35 mouse cellular contexts compared by ENCODE assay signal in genomic region chr11:4675693-4676092, GRCm38 (mm10). TPM values are rescaled to one million over a fixed set of nuclear protein-coding genes. Genes with fewer than 3 reads are reported as not detected.
A peak's percentile ranks its signal among the peaks of the same experiment; 100 is the strongest.
DNase-seq lines count a peak whose midpoint lies in the region; ATAC-seq lines count a peak whose summit lies in the region.
"Had no signal": no experiment of that assay in that cellular context is flagged by ENCODE, and none has a peak within 500 bp of the region (broad histone marks: within the 10 kb centered on the region; RNA-seq: fewer than 3 reads in every experiment).

No protein-coding gene starts in this region.

- ATAC-seq in liver, embryonic 13.5 days (ENCODE audit: low read depth), result no peak
- no peak for ATAC-seq in stomach, embryonic 15.5 days (ENCODE audit: insufficient read depth, low FRiP score, low read depth)
- no peak for ATAC-seq in midbrain, embryonic 14.5 days (ENCODE audit: low FRiP score, low TSS enrichment)
- ATAC-seq: forebrain, embryonic 13.5 days had no signal

- peaks cover 47% of the 10 kb centered on the region for H3K4me1 ChIP-seq in liver, embryonic 13.5 days (replicated peaks)
- peaks cover 13% of the 10 kb centered on the region; the same call in 1 of the 2 replicates for H3K4me1 ChIP-seq in stomach, embryonic 15.5 days
- no peaks in the 10 kb centered on the region for H3K4me1 ChIP-seq in midbrain, embryonic 14.5 days (ENCODE audit: control insufficient read depth, insufficient read depth, low read length)
- H3K4me1 ChIP-seq: forebrain, embryonic 13.5 days; lung, embryonic 15.5 days had no signal

- 88% methylated on average over 6 of the region's 6 CpGs for WGBS in liver, embryonic 13.5 days (ENCODE audit: insufficient replicate concordance)
- WGBS in stomach, embryonic 15.5 days, result 82% methylated on average over 6 of the region's 6 CpGs
- 93% methylated on average over 6 of the region's 6 CpGs for WGBS in midbrain, embryonic 14.5 days

- H3K36me3 ChIP-seq in liver, embryonic 13.5 days, result peaks cover 72% of the 10 kb centered on the region
- H3K36me3 ChIP-seq in stomach, embryonic 15.5 days, result peaks cover 21% of the 10 kb centered on the region
- peaks cover 67% of the 10 kb centered on the region for H3K36me3 ChIP-seq in midbrain, embryonic 14.5 days (ENCODE audit: control insufficient read depth, insufficient read depth, low read length)

- H3K9ac ChIP-seq in liver, embryonic 13.5 days, result no peak overlapping the region
- H3K9ac ChIP-seq in stomach, embryonic 15.5 days, result no peak overlapping the region
- no peak overlapping the region for H3K9ac ChIP-seq in midbrain, embryonic 14.5 days (replicated peaks; ENCODE audit: low read length)
- H3K9ac ChIP-seq: forebrain, embryonic 13.5 days; heart, embryonic 12.5 days; hindbrain, embryonic 13.5 days; lung, embryonic 15.5 days had no signal

- H3K9me3 ChIP-seq in liver, embryonic 13.5 days (replicated peaks), result no peaks in the 10 kb centered on the region
- no peaks in the 10 kb centered on the region for H3K9me3 ChIP-seq in stomach, embryonic 15.5 days
- H3K9me3 ChIP-seq in midbrain, embryonic 14.5 days (ENCODE audit: control insufficient read depth, low read length), result no peaks in the 10 kb centered on the region
- H3K9me3 ChIP-seq: forebrain, embryonic 13.5 days; G1E; heart, embryonic 12.5 days; hindbrain, embryonic 13.5 days; lung, embryonic 15.5 days; midbrain, embryonic 10.5 days had no signal

- H3K4me2 ChIP-seq in liver, embryonic 13.5 days, result no peak overlapping the region
- H3K4me2 ChIP-seq in stomach, embryonic 15.5 days, result no peak overlapping the region
- H3K4me2 ChIP-seq in midbrain, embryonic 14.5 days (ENCODE audit: low read length), result no peak overlapping the region
- H3K4me2 ChIP-seq: forebrain, embryonic 13.5 days; heart, embryonic 12.5 days; hindbrain, embryonic 13.5 days; lung, embryonic 15.5 days had no signal

- no peaks in the 10 kb centered on the region for H3K27me3 ChIP-seq in liver, embryonic 13.5 days
- H3K27me3 ChIP-seq in stomach, embryonic 15.5 days (replicated peaks), result no peaks in the 10 kb centered on the region
- H3K27me3 ChIP-seq in midbrain, embryonic 14.5 days (ENCODE audit: control insufficient read depth, insufficient read depth, low read length), result no peaks in the 10 kb centered on the region
- H3K27me3 ChIP-seq: forebrain, embryonic 13.5 days; heart, embryonic 12.5 days; hindbrain, embryonic 13.5 days; lung, embryonic 15.5 days had no signal

- peak; percentile 30 for DNase-seq in gastrocnemius, adult 18-20 months (ENCODE audit: low spot score)
- DNase-seq in gastrocnemius, postnatal 4 days (ENCODE audit: low spot score in 2 of 2), result no peak
- no peak for DNase-seq in liver, embryonic 13.5 days
- DNase-seq in liver, result no peak
- no peak for DNase-seq in midbrain, embryonic 14.5 days
- DNase-seq in left cerebral cortex, adult 8-10 months (ENCODE audit: low spot score in 2 of 2), result no peak
- DNase-seq: adrenal gland, postnatal 14 days; cerebellum, adult 11 months; cerebellum, adult 9-10 months; cerebellum, postnatal 36 days; gastrocnemius, postnatal 36 days; heart, adult 2 months; heart, postnatal 4 days; left cerebral cortex, postnatal 4 days; right cerebral cortex, postnatal 14 days; spleen, adult 18-20 months; thymus, postnatal 14 days had no signal

- no peak overlapping the region for H3K4me3 ChIP-seq in liver, embryonic 13.5 days (replicated peaks)
- H3K4me3 ChIP-seq in stomach, embryonic 15.5 days (replicated peaks), result no peak overlapping the region
- no peak overlapping the region for H3K4me3 ChIP-seq in midbrain, embryonic 14.5 days (replicated peaks; ENCODE audit: low read depth, low read length)
- H3K4me3 ChIP-seq: forebrain, embryonic 13.5 days; heart, adult 2 months; heart, embryonic 12.5 days; hindbrain, embryonic 13.5 days; layer of hippocampus, adult 2 months; left cerebral cortex, adult 2 months; lung, embryonic 15.5 days; midbrain, embryonic 10.5 days had no signal

- H3K27ac ChIP-seq in liver, embryonic 13.5 days, result peak overlapping the region; percentile 93
- peak overlapping the region; percentile 60 for H3K27ac ChIP-seq in stomach, embryonic 15.5 days
- no peak overlapping the region for H3K27ac ChIP-seq in midbrain, embryonic 14.5 days (replicated peaks; ENCODE audit: low read depth, low read length)
- H3K27ac ChIP-seq: forebrain, embryonic 13.5 days; heart, adult 2 months; hindbrain, embryonic 13.5 days; left cerebral cortex, adult 2 months; midbrain, embryonic 10.5 days had no signal

RNA-seq across cellular contexts. Expression of gene Uqcr10, which starts 28.4 kb away (rescaled TPM):
- total RNA-seq in gastrocnemius, adult 18-20 months (2021), result 1,000 to 10,000 TPM in 1 of 2 experiments, 100 to 1,000 TPM in 1; 977 to 1,022 TPM
- 100 to 1,000 TPM; 632 to 697 TPM for total RNA-seq in gastrocnemius, postnatal 4 days (2021)
- polyA plus RNA-seq in liver, embryonic 13.5 days (2015; fragmentation: Nextera tagmentation; extraction: Ambion mirVana), result 687 and 723 TPM in 2 replicates
- 920 and 1,051 TPM in 2 replicates for polyA plus RNA-seq in stomach, embryonic 15.5 days (2015; fragmentation: Nextera tagmentation; extraction: Ambion mirVana)
- 495 and 649 TPM in 2 replicates for polyA plus RNA-seq in midbrain, embryonic 14.5 days (2014; fragmentation: Nextera tagmentation; extraction: Ambion mirVana)
- total RNA-seq in left cerebral cortex, adult 8-10 months (2022), result 100 to 1,000 TPM; 312 to 352 (median 336) TPM

RNA-seq across cellular contexts. Expression of gene Zmat5, which starts 28.8 kb away (rescaled TPM):
- total RNA-seq in gastrocnemius, adult 18-20 months (2021), result 10 to 100 TPM; 25.5 to 26.6 TPM
- total RNA-seq in gastrocnemius, postnatal 4 days (2021), result 10 to 100 TPM; 15.3 to 21.0 TPM
- polyA plus RNA-seq in liver, embryonic 13.5 days (2015; fragmentation: Nextera tagmentation; extraction: Ambion mirVana), result 30.2 and 31.0 TPM in 2 replicates
- polyA plus RNA-seq in stomach, embryonic 15.5 days (2015; fragmentation: Nextera tagmentation; extraction: Ambion mirVana), result 62.8 and 68.1 TPM in 2 replicates
- 60.0 and 63.6 TPM in 2 replicates for polyA plus RNA-seq in midbrain, embryonic 14.5 days (2014; fragmentation: Nextera tagmentation; extraction: Ambion mirVana)
- total RNA-seq in left cerebral cortex, adult 8-10 months (2022), result 10 to 100 TPM; 22.7 to 38.8 (median 27.7) TPM

RNA-seq across cellular contexts. Expression of gene Ascc2, which starts 38.1 kb away (rescaled TPM):
- 10 to 100 TPM; 15.7 to 16.5 TPM for total RNA-seq in gastrocnemius, adult 18-20 months (2021)
- total RNA-seq in gastrocnemius, postnatal 4 days (2021), result 10 to 100 TPM; 20.0 to 20.6 TPM
- polyA plus RNA-seq in liver, embryonic 13.5 days (2015; fragmentation: Nextera tagmentation; extraction: Ambion mirVana), result 18.9 and 23.9 TPM in 2 replicates
- polyA plus RNA-seq in stomach, embryonic 15.5 days (2015; fragmentation: Nextera tagmentation; extraction: Ambion mirVana), result 31.5 and 36.5 TPM in 2 replicates
- polyA plus RNA-seq in midbrain, embryonic 14.5 days (2014; fragmentation: Nextera tagmentation; extraction: Ambion mirVana), result 15.4 and 21.7 TPM in 2 replicates
- total RNA-seq in left cerebral cortex, adult 8-10 months (2022), result 10 to 100 TPM; 16.3 to 20.8 (median 18.2) TPM

RNA-seq across cellular contexts. Expression of gene Gm11032, which starts 55.8 kb away (rescaled TPM):
- total RNA-seq in gastrocnemius, adult 18-20 months (2021), result not detected
- total RNA-seq in gastrocnemius, postnatal 4 days (2021), result not detected
- polyA plus RNA-seq in liver, embryonic 13.5 days (2015; fragmentation: Nextera tagmentation; extraction: Ambion mirVana), result not detected in 2 replicates
- not detected in 2 replicates for polyA plus RNA-seq in stomach, embryonic 15.5 days (2015; fragmentation: Nextera tagmentation; extraction: Ambion mirVana)
- not detected in 2 replicates for polyA plus RNA-seq in midbrain, embryonic 14.5 days (2014; fragmentation: Nextera tagmentation; extraction: Ambion mirVana)
- not detected for total RNA-seq in left cerebral cortex, adult 8-10 months (2022)
- total RNA-seq: adrenal gland, postnatal 14 days; G1E; gastrocnemius, postnatal 36 days; heart, adult 2 months; heart, postnatal 4 days; layer of hippocampus, adult 2 months; layer of hippocampus, postnatal 14 days; left cerebral cortex, adult 2 months; left cerebral cortex, postnatal 4 days; megakaryocyte progenitor cell, adult 5-6 weeks had no signal
- polyA plus RNA-seq: embryonic facial prominence, embryonic 11.5 days; forebrain, embryonic 13.5 days; G1E; heart, adult 2 months; heart, embryonic 12.5 days; heart, postnatal 0 days; hindbrain, embryonic 13.5 days; kidney, adult 2 months; kidney, embryonic 16.5 days; limb, embryonic 14.5 days; lung, embryonic 15.5 days; midbrain, embryonic 10.5 days; neural tube, embryonic 14.5 days; urinary bladder, adult 2 months had no signal
